Mouse (Mus musculus) heart, embryonic 11.5 days (tissue): ENCODE results near the gene Gm10750. TPM values are rescaled to one million over a fixed set of nuclear protein-coding genes. Genes with fewer than 3 reads are reported as not detected.
"Not testable (repeated sequence)": the region's sequence is repeated elsewhere in the genome, so short reads cannot be mapped to it uniquely, and the experiment has no call there.

Experiments used
- ATAC-seq: fragments of 200-750 bp; cut with Nextera tagmentation; replicated peaks from 2 replicates; pipeline ENCODE4 v1.8.0; 2017; ENCODE audit warnings: moderate library complexity; ENCODE audit not compliant: insufficient number of reproducible peaks, low FRiP score, low TSS enrichment
- H3K27ac ChIP-seq: fragments of 300-500 bp; sonication (generic); 2 replicates; pipeline ENCODE4 v1.5.1; 2014; ENCODE audit warnings: mild to moderate bottlenecking, low read depth, low read length
- H3K27me3 ChIP-seq: fragments of 300-500 bp; sonication (generic); 2 replicates; pipeline ENCODE4 v1.6.1; 2014; ENCODE audit warnings: mild to moderate bottlenecking, low read length, mixed read lengths; ENCODE audit not compliant: control insufficient read depth, insufficient read depth
- H3K36me3 ChIP-seq: fragments of 300-500 bp; sonication (generic); 2 replicates; pipeline ENCODE4 v1.6.1; 2014; ENCODE audit warnings: mild to moderate bottlenecking, low read length, moderate library complexity, mixed read lengths; ENCODE audit not compliant: control insufficient read depth, insufficient read depth
- H3K4me1 ChIP-seq: fragments of 300-500 bp; sonication (generic); 2 replicates; pipeline ENCODE4 v1.6.1; 2014; ENCODE audit warnings: low read length; ENCODE audit not compliant: control insufficient read depth, insufficient read depth
- H3K4me2 ChIP-seq: fragments of 300-500 bp; sonication (generic); 2 replicates; pipeline ENCODE4 v1.6.1; 2014; ENCODE audit warnings: mild to moderate bottlenecking, moderate library complexity
- H3K4me3 ChIP-seq: fragments of 300-500 bp; sonication (generic); 2 replicates; pipeline ENCODE4 v1.5.1; 2014; ENCODE audit warnings: low read depth, low read length
- H3K9ac ChIP-seq: fragments of 300-500 bp; sonication (generic); 2 replicates; pipeline ENCODE4 v1.6.1; 2014; ENCODE audit warnings: mild to moderate bottlenecking, low read depth, low read length, moderate library complexity
- H3K9me3 ChIP-seq: fragments of 300-500 bp; sonication (generic); replicated peaks from 2 replicates; pipeline ENCODE4 v1.6.1; 2016; ENCODE audit warnings: low read length; ENCODE audit not compliant: control insufficient read depth
- WGBS: fragments of 180-500 bp; shearing (Covaris S2); extraction: QIAGEN DNeasy Blood & Tissue Kit; methylation state at CpG from one replicate; pipeline ENCODE4 v1.1.7; 2014; ENCODE audit not compliant: insufficient replicate concordance; 5-methylcytosine and 5-hydroxymethylcytosine counted together
- polyA plus RNA-seq: library from polyadenylated mRNA; unstranded; fragments of >200 nt; fragmentation: Nextera tagmentation; extraction: Ambion mirVana; gene quantifications from 2 replicates; pipeline ENCODE4 v1.2.1, GENCODE M21; 2014

The Gm10750 gene
- not detected in 2 replicates for polyA plus RNA-seq

- H3K36me3 ChIP-seq, H3K9me3 ChIP-seq, H3K4me3 ChIP-seq, H3K27ac ChIP-seq, H3K9ac ChIP-seq, H3K27me3 ChIP-seq, ATAC-seq, H3K4me1 ChIP-seq, H3K4me2 ChIP-seq: not testable (repeated sequence)
- WGBS, result 66% methylated on average over 5 of the region's 5 CpGs
These were observed at the start of gene Gm10750 for GRCm38 (mm10) chr2:149017137-149017536. Gm10750 (minus strand) TSS chr2:149017237.

GRCm38 (mm10) chr2:149004826-149005225, 12.2 kb downstream of the Gm10750 start:
- no peaks in the 10 kb centered on the region for H3K36me3 ChIP-seq
- H3K9me3 ChIP-seq, result no peaks in the 10 kb centered on the region
- H3K4me3 ChIP-seq, result no peak overlapping the region
- 67% methylated on average over 2 of the region's 2 CpGs for WGBS
- H3K4me2 ChIP-seq, result no peak overlapping the region
- H3K27me3 ChIP-seq, result no peaks in the 10 kb centered on the region
- ATAC-seq, result no peak
- H3K27ac ChIP-seq, result no peak overlapping the region
- no peaks in the 10 kb centered on the region for H3K4me1 ChIP-seq
- no peak overlapping the region for H3K9ac ChIP-seq

- Histone ChIP-seq H3K36me3 (no peaks in the 10 kb centered on the region), H3K4me2 (no peak within 1 kb of the TSS), H3K27me3 (no peaks in the 10 kb centered on the region), H3K27ac (no peak within 1 kb of the TSS), H3K9ac (no peak within 1 kb of the TSS), H3K9me3 (no peaks in the 10 kb centered on the region), H3K4me3 (no peak within 1 kb of the TSS), H3K4me1 (no peaks in the 10 kb centered on the region)
- no peak for ATAC-seq
These were observed 13.9 kb downstream of the Gm10750 start, which contains the start of gene Gm1330 for GRCm38 (mm10) chr2:149003151-149003550. Gm1330 (minus strand) TSS chr2:149003251.

GRCm38 (mm10) chr2:148995133-148995532, 21.9 kb downstream of the Gm10750 start:
- Histone ChIP-seq H3K4me2 (no peak overlapping the region), H3K4me1 (no peaks in the 10 kb centered on the region), H3K36me3 (no peaks in the 10 kb centered on the region), H3K9me3 (no peaks in the 10 kb centered on the region), H3K27ac (no peak overlapping the region), H3K27me3 (no peaks in the 10 kb centered on the region), H3K4me3 (no peak overlapping the region), H3K9ac (no peak overlapping the region)
- no peak for ATAC-seq
- 79% methylated on average over 2 of the region's 2 CpGs for WGBS

Other genes with a start within 250 kb of the Gm10750 start
- not detected in 2 replicates for gene Cst11, start 245.7 kb downstream of the Gm10750 start, polyA plus RNA-seq
- not detected in 2 replicates for gene 8030411F24Rik, start 235.2 kb downstream of the Gm10750 start, polyA plus RNA-seq
- not detected in 2 replicates for gene Cst12, start 227.9 kb downstream of the Gm10750 start, polyA plus RNA-seq
- not detected in 2 replicates for gene Cst8, start 218.5 kb downstream of the Gm10750 start, polyA plus RNA-seq
- not detected in 2 replicates for gene Cst13, start 197.2 kb downstream of the Gm10750 start, polyA plus RNA-seq
- gene Cst9, start 182.1 kb downstream of the Gm10750 start, polyA plus RNA-seq, result 1.9 and 2.3 TPM in 2 replicates
- gene 9230104L09Rik, start 152.2 kb downstream of the Gm10750 start, polyA plus RNA-seq, result not detected in 2 replicates
- 812 and 876 TPM in 2 replicates for gene Cst3, start 141.5 kb downstream of the Gm10750 start, polyA plus RNA-seq
- not detected in 2 replicates for gene Gm1330, start 14.0 kb downstream of the Gm10750 start, polyA plus RNA-seq